Mouse (Mus musculus): Measurements from ENCODE around the gene Dyrk3. TPM values are rescaled to one million over a fixed set of nuclear protein-coding genes. Genes with fewer than 3 reads are reported as not detected.
A peak's percentile ranks its signal among the peaks of the same experiment; 100 is the strongest.

Gene Dyrk3
- 1 to 10 TPM; 5.5 to 7.1 TPM for total RNA-seq (2021)
- long read RNA-seq, experiment 1, transcript Dyrk3-201 (3 exons, 3,164 nt) = major isoform, 9 of 9 reads
- long read RNA-seq, experiment 1, partial matches to known transcripts = 0 of 9 reads
- long read RNA-seq, experiment 1, other reads (novel, unspliced or antisense) = 0 of 9 reads
- long read RNA-seq, experiment 2, transcript Dyrk3-201 (3 exons, 3,164 nt) = major isoform, 26 of 28 reads
- long read RNA-seq, experiment 2, partial matches to known transcripts = 0 of 28 reads
- long read RNA-seq, experiment 2, other reads (novel, unspliced or antisense) = 1 of 28 reads

- peak; percentile 92 to 93 for DNase-seq (ENCODE audit: low spot score in 2 of 2)
Measured at GRCm38 (mm10) chr1:131138191-131139016, at the start of gene Dyrk3. Dyrk3 (minus strand) TSS chr1:131138340.

DNA sequence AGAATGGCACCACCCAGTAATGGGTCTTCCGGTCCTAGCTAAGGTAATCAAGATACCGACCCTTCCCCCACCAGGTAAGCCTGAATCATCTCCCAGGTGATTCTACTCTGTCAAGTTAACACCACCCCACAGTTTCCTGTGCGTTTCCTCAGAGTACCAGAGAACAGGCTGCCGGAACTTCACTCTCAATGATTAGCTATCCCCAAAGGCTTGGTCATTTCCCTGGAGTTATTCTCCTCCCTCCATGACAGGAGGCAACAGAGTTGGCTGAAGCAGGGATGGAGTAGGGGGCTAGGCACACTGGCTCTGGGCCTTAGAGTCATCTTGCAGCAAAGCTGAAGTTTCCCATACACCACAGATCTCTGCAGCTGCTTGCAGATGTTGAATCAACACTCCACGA lies 49.7 kb upstream of the Dyrk3 start:
- no peak for DNase-seq (ENCODE audit: low spot score in 2 of 2)

GRCm38 (mm10) chr1:131186995-131187394 lies 48.9 kb upstream of the Dyrk3 start:
- DNase-seq (ENCODE audit: low spot score in 2 of 2) = no peak

GRCm38 (mm10) chr1:131185821-131186506 lies 47.8 kb upstream of the Dyrk3 start:
- no peak for DNase-seq (ENCODE audit: low spot score in 2 of 2)

- DNase-seq (ENCODE audit: low spot score in 2 of 2) = no peak
Measured at GRCm38 (mm10) chr1:131184956-131185660, 47.0 kb upstream of the Dyrk3 start.

DNA sequence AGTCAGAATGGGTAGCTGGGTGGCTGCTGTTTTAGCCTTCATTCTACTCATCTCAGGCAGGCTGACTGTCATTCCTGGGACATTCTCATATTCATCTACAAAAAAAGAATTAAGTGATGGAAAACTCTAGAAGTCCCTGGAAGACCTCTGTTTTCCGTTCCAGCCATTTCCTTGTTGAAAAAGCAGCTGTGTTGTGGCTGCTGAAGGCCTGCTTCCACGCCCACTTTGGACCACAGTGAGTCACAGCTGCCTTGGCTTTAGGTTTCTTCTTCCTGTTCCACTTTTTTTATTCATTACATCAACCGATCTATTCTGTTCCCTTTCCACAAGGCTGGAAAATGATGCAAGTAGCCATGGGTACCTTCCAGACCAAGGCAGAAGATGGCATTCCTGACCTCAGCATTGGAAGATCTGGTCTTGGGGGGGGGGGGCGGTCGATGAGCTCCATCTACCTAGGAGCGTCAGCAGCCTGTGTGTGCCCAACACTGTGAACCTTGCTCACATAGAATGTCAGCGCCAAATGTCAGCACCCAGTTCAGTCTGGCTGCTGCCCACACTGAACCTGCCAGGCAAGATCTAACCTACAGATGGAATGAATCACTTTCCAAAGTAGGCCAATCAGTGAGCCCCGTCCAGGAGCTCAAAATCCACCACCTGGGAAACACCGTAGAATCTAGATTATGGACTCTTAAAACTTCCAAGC lies 46.3 kb upstream of the Dyrk3 start:
- DNase-seq (ENCODE audit: low spot score in 2 of 2) = no peak

GRCm38 (mm10) chr1:131183201-131183600 lies 45.1 kb upstream of the Dyrk3 start:
- DNase-seq (ENCODE audit: low spot score in 2 of 2) = no peak

DNA sequence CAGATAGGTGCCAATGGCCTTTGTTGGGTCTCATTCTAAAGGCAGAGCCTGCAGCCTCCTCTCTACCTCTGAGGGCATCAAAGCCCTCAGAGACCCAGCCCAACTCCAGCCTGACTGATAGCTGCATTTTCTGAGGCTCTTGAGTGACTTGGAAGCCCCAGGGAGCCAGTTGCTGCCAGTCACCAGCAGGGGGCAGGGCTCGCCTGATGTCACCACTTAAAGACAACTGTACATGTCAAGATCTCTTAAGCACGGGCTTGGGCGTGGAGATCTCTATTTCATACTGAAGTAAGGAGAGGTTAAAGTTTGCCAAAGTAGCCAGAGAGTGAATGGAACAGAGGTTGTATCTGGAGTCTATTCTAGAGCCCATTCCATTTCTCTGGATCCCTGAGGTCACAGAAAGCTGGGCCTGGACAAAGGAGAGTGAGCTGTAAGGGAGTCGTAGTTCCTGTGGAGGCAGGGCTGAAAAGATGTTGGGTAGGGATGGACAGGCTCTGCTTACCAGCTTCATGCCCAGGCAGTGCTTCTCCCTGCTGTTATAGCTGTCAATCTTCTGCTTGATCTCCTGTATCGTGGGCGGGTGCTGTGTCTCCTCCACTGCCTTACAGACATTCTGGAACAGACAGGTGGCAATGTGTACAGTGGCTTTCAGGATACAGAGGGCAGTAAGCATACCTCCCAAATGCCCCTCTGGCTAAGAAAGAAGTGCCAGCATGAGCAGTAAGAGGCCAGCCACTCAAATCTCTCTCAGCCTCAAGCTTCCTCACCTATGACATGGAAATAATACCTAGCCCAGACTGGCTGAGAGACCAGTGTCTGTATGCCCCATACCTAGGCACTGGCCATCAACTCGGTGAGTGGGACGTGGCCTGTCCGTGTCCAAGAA lies 43.7 kb upstream of the Dyrk3 start:
- DNase-seq (ENCODE audit: low spot score in 2 of 2) = peak; percentile 81 to 84

- DNase-seq (ENCODE audit: low spot score in 2 of 2) = no peak
Measured at GRCm38 (mm10) chr1:131180386-131180785, 42.2 kb upstream of the Dyrk3 start.

- DNase-seq (ENCODE audit: low spot score in 2 of 2) = no peak
Measured at GRCm38 (mm10) chr1:131178083-131178482, 39.9 kb upstream of the Dyrk3 start.

- DNase-seq (ENCODE audit: low spot score in 2 of 2) = no peak
Measured at GRCm38 (mm10) chr1:131177249-131177648, 39.1 kb upstream of the Dyrk3 start.

DNA sequence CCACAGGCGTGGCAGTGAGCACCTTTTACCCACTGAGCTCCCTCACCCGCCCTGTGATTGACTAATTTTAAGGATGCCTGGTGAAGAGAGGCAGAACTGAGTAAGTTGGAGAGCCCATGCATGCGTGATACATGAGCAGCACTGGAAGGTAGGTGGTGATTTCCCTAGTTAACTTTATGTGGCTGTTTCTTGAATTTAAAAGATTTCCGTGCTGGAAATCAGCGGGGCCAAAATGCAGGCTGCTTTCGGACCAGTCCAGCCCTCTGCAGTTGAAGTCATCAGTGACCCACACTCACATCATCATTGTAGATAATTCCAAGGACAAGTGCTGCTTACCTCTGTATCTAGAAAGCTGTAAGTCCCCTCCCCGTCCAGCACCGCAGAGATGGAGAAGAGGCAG lies 37.7 kb upstream of the Dyrk3 start:
- DNase-seq (ENCODE audit: low spot score in 2 of 2) = no peak

GRCm38 (mm10) chr1:131175189-131175588 lies 37.0 kb upstream of the Dyrk3 start:
- DNase-seq (ENCODE audit: low spot score in 2 of 2) = no peak

DNA sequence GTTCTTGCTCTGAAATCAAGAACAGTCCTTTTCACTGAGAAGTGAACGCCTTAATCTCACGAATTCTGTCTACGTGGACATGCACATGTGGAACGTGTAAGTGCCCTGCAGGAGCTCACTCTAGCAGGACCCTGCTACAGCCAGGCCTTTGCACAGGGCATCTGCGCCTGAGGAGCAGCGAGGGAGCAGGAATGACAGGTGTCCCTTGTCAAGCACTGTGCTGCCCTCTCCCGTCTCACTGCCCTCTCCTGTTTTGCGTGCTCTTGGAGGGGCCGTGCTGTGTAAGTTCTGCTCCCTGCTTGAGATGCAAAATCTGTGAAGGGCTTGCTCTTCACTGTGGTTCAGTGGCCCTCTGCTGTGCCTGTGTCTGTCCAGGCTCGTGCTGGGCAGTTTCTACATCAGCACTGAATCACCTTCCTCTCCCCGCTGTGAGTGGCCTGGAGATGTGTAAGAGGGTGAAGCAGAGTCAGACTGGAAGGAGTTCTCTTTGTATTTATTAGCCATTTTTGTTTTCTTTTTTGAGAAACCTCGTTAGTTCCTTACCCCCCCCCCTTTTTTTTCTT lies 36.2 kb upstream of the Dyrk3 start:
- DNase-seq (ENCODE audit: low spot score in 2 of 2) = no peak

- no peak for DNase-seq (ENCODE audit: low spot score in 2 of 2)
Measured at GRCm38 (mm10) chr1:131173809-131174208, 35.7 kb upstream of the Dyrk3 start.

DNA sequence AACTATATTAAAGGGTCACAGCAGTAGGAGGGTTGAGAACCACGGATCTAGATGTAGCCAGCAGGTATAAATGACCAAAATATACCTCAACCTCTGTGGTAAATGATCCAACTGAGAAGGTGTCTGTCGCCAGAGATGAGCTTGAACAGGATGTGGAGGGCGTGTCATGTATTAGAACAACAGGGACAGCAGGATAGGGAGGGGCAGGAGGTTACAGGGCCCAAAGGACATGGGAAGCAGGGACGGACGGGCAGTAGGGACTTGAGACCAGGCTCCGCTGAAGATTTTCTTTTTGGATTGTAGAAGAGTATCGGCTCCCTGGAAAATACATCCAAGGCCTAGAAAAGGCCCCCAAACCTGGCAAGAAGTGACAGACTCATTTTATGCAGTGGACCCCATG lies 34.9 kb upstream of the Dyrk3 start:
- no peak for DNase-seq (ENCODE audit: low spot score in 2 of 2)

- DNase-seq (ENCODE audit: low spot score in 2 of 2) = no peak
Measured at GRCm38 (mm10) chr1:131167612-131168011, 29.5 kb upstream of the Dyrk3 start.

DNA sequence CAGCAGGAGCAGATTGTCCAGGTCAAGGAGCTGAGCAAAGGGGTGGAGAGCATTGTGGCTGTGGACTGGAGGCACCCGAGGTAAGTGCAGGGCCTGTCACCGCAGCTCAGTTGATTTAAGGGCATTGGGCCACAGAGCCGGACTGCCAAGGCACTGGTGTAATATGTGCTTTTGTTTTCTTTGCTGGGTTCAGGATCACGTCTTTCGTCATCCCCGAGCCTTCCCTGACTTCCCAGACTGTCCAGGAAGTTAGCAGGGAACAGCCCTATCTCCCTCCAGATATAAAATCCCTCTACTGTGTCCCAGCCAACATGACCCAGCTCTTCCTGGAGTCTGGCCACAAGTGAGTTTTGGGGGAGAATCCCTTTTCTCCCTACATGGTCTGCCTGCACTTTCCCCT lies 26.3 kb upstream of the Dyrk3 start:
- DNase-seq (ENCODE audit: low spot score in 2 of 2) = no peak

DNA sequence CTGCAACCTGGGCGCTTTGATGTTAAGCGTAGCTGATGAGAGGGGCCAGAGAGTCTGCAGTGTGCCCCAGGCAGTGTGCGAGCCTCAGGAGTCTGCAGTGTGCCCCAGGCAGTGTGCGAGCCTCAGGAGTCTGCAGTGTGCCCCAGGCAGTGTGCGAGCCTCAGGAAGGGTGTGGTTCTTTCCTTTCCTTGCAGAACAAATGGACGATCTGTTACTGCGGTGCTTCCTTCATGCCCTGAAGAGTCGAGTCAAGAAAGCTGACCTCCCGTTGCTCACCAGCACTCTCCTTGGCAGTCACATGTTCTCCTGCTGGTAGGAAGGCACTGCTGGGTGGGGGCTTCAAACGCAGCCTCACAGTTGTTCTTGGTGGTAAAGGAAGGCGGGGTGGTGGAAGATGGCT lies 23.0 kb upstream of the Dyrk3 start:
- DNase-seq (ENCODE audit: low spot score in 2 of 2) = no peak
